Mouse (Mus musculus) kidney, embryonic 16.5 days (tissue): ENCODE data around the gene Gm2956. TPM values are rescaled to one million over a fixed set of nuclear protein-coding genes. Genes with fewer than 3 reads are reported as not detected.
A peak's percentile ranks its signal among the peaks of the same experiment; 100 is the strongest.
"Not testable (repeated sequence)": the region's sequence is repeated elsewhere in the genome, so short reads cannot be mapped to it uniquely, and the experiment has no call there.

ENCODE experiments used
- ATAC-seq: fragments of 200-750 bp; cut with Nextera tagmentation; 2 replicates; pipeline ENCODE4 v1.8.0; 2017; ENCODE audit warnings: moderate TSS enrichment; ENCODE audit not compliant: low FRiP score, low TSS enrichment
- H3K27ac ChIP-seq: fragments of 300-500 bp; sonication (generic); 2 replicates; pipeline ENCODE4 v1.5.1; 2014; ENCODE audit warnings: low read length
- H3K27me3 ChIP-seq: fragments of 300-500 bp; sonication (generic); 2 replicates; pipeline ENCODE4 v1.6.1; 2014; ENCODE audit warnings: low read length, control low read depth, mixed read lengths; ENCODE audit not compliant: insufficient read depth
- H3K36me3 ChIP-seq: fragments of 300-500 bp; sonication (generic); 2 replicates; pipeline ENCODE4 v1.6.1; 2014; ENCODE audit warnings: low read length, control low read depth, mixed read lengths; ENCODE audit not compliant: insufficient read depth
- H3K4me1 ChIP-seq: fragments of 300-500 bp; sonication (generic); 2 replicates; pipeline ENCODE4 v1.6.1; 2014; ENCODE audit warnings: low read length, control low read depth, mixed read lengths; ENCODE audit not compliant: insufficient read depth
- H3K4me2 ChIP-seq: fragments of 300-500 bp; sonication (generic); replicated peaks from 2 replicates; pipeline ENCODE4 v1.6.1; 2014; ENCODE audit warnings: low read depth, low read length
- H3K4me3 ChIP-seq: fragments of 300-500 bp; sonication (generic); 2 replicates; pipeline ENCODE4 v1.5.1; 2014; ENCODE audit warnings: mild to moderate bottlenecking, low read length
- H3K9ac ChIP-seq: fragments of 300-500 bp; sonication (generic); replicated peaks from 2 replicates; pipeline ENCODE4 v1.6.1; 2014; ENCODE audit warnings: low read length
- H3K9me3 ChIP-seq: fragments of 300-500 bp; sonication (generic); 2 replicates; pipeline ENCODE4 v1.6.1; 2016; ENCODE audit warnings: low read length, control low read depth
- WGBS: fragments of 180-500 bp; shearing (Covaris S2); extraction: QIAGEN DNeasy Blood & Tissue Kit; methylation state at CpG from one replicate; pipeline ENCODE4 v1.1.7; 2014; 5-methylcytosine and 5-hydroxymethylcytosine counted together
- polyA plus RNA-seq: library from polyadenylated mRNA; unstranded; fragments of >200 nt; fragmentation: Nextera tagmentation; extraction: Ambion mirVana; gene quantifications from 2 replicates; pipeline ENCODE4 v1.2.1, GENCODE M21; 2015

Gm2956 gene
- not detected in 2 replicates for polyA plus RNA-seq

- H3K27ac ChIP-seq, H3K4me1 ChIP-seq, H3K36me3 ChIP-seq, H3K9ac ChIP-seq, H3K27me3 ChIP-seq, ATAC-seq, H3K9me3 ChIP-seq: not testable (repeated sequence)
- Histone ChIP-seq H3K4me3 (peak within 1 kb of the TSS; percentile 37), H3K4me2 (peak within 1 kb of the TSS; percentile 51)
- 7% methylated on average over 2 of the region's 37 CpGs for WGBS
Observed at GRCm38 (mm10) chr14:3332087-3332677, at the start of gene Gm2956. Gm2956 (plus strand) TSS chr14:3332627.

GRCm38 (mm10) chr14:3333406-3333805 lies 979 bp downstream of the Gm2956 start:
- WGBS: 0% methylated on average over 4 of the region's 8 CpGs
- not testable (repeated sequence) for H3K4me2 ChIP-seq, H3K9ac ChIP-seq, ATAC-seq, H3K27me3 ChIP-seq, H3K4me3 ChIP-seq, H3K36me3 ChIP-seq, H3K27ac ChIP-seq, H3K4me1 ChIP-seq, H3K9me3 ChIP-seq

- H3K27me3 ChIP-seq, H3K27ac ChIP-seq, H3K4me2 ChIP-seq, H3K4me3 ChIP-seq, H3K4me1 ChIP-seq, H3K36me3 ChIP-seq, ATAC-seq, H3K9me3 ChIP-seq, H3K9ac ChIP-seq: not testable (repeated sequence)
- WGBS: no CpG with 5 or more reads among the region's 2 CpGs
Observed at GRCm38 (mm10) chr14:3394793-3395192, 62.4 kb downstream of the Gm2956 start, which contains the start of gene Gm10413. Gm10413 (plus strand) TSS chr14:3395093.

Other genes with a start within 250 kb of the Gm2956 start
- 0.11 TPM in 1 of 2 replicates, not detected in the other for gene Gm10340, start 198.6 kb upstream of the Gm2956 start, polyA plus RNA-seq
- gene Gm5795, start 144.4 kb upstream of the Gm2956 start, polyA plus RNA-seq: not detected in 2 replicates
- 3.9 and 5.0 TPM in 2 replicates for gene D830030K20Rik, start 124.1 kb upstream of the Gm2956 start, polyA plus RNA-seq
- not detected in 2 replicates for gene Gm10413, start 62.5 kb downstream of the Gm2956 start, polyA plus RNA-seq
- 0.57 and 0.64 TPM in 2 replicates for gene Gm10409, start 80.0 kb downstream of the Gm2956 start, polyA plus RNA-seq
- 0.74 TPM in 1 of 2 replicates, not detected in the other for gene Gm3005, start 95.5 kb downstream of the Gm2956 start, polyA plus RNA-seq
- gene Gm10408, start 116.8 kb downstream of the Gm2956 start, polyA plus RNA-seq: not detected in 2 replicates